Mouse (Mus musculus) ovary, postnatal 10 days (tissue): Measurements from ENCODE around the gene Lsm14a.

Experiments used
- DNase-seq: peaks from one replicate; pipeline ENCODE4 v3.0.0; 2022; ENCODE audit warnings: low spot score

Lsm14a gene

GRCm38 (mm10) chr7:34393215-34393614, at the start of gene Lsm14a:
Gene Lsm14a (minus strand): TSS chr7:34393315.
- DNase-seq = no peak

GRCm38 (mm10) chr7:34438903-34439302, 45.8 kb upstream of the Lsm14a start:
- DNase-seq = no peak

GRCm38 (mm10) chr7:34433597-34433996, 40.5 kb upstream of the Lsm14a start:
- no peak for DNase-seq

- DNase-seq = no peak
Observed at GRCm38 (mm10) chr7:34421201-34421600, 28.1 kb upstream of the Lsm14a start.

DNA sequence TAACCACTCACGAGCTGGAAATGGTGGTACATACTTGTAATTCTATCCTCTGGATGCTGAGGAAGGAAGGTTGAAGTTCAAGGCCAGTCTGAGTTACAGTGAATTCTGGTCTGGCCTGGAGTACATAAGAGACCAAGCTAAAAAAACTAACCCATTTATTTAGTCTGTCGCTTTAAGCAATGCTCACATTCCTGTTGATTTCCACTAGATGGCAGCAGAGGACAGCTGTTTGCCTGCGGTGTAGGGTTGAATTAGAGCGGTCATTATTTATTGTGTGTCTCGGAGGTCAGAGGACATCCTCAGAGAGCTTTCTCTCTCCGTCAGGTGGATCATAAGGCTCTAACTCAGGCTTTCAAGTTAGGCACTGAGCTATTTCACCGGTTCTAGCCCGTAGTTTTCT, 14.4 kb upstream of the Lsm14a start:
- no peak for DNase-seq

DNA sequence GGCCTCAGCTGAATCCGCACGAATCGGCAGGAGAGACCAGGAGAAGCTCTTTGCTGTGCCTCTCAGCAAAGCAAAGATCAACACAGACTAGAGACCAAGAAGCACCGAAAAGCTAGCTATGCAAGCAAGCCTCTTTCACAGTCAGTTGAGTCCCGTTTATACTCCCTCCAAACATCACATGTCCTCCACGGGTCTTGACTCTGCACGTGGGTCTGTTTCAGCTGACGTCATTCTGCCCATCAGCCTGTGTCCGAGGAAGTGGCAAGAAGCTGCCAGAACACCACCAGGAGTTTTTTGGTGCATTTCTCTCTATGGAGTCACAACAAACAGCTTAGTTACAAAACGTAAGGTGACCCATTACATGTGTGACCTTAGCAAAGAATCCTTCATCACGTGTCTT, 10.8 kb upstream of the Lsm14a start:
- no peak for DNase-seq

- no peak for DNase-seq
Observed at GRCm38 (mm10) chr7:34400070-34400469, 7.0 kb upstream of the Lsm14a start.

DNA sequence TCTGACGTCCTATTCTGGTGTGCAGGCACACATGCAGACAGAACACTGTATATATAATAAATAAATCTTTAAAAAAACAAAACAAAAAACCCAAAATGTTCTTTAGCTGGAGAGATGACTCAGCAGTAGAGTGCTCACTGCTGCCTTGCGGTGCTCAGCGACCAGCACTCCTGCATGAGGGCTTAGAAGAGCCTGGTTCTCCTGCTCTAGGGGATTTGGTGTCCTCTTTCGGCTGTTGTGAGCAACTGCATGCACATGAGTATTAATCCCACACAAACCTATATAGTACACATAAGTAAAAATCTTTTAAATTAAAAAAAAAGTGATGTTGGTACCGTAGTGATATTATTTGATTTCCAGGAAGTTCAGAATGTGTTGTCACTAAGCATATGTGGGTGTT, 5.7 kb upstream of the Lsm14a start:
- DNase-seq = no peak

DNA sequence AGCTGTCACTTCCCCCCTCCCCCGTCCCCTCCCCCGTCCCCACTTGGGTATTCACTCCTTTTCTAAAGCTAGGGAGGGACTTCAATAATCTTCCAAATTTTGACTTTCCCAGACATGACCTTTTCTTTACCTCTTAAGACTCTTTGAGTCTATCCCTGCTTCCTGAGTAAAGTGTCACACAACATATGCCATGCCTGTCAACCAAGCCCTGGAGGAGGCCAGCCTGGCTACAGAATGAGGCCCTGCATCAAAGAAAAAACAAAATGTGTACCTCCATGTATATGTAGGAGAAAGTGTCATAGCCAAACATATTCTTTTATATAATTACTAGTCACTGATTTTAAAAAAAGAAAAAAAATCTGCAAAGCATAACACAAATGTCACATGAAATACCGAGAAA, 3.7 kb upstream of the Lsm14a start:
- no peak for DNase-seq

GRCm38 (mm10) chr7:34395761-34396160, 2.6 kb upstream of the Lsm14a start:
- no peak for DNase-seq

GRCm38 (mm10) chr7:34394636-34395035, 1.5 kb upstream of the Lsm14a start:
- no peak for DNase-seq

- no peak for DNase-seq
Observed at GRCm38 (mm10) chr7:34394091-34394490, 976 bp upstream of the Lsm14a start.

DNA sequence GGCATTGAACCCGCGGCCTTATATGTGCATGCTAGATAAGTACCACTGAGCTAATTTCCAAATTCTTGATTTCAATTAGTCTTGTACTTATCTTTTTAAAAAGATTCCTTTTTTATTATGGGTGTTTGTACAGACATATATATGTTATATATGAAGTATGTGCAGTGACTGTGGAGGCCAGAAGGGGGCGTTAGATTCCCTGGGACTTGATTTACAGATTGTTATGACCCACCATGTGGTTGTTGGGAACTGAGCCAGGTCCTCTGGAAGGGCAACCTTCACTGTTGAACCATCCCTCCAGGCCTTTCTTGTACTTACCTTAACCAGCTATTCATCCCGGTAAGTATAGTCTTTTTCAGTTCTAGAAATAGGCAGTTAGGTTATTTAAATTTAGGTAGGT, 780 bp downstream of the Lsm14a start:
- no peak for DNase-seq

- DNase-seq = no peak
Observed at GRCm38 (mm10) chr7:34391711-34392110, 1.4 kb downstream of the Lsm14a start.

DNA sequence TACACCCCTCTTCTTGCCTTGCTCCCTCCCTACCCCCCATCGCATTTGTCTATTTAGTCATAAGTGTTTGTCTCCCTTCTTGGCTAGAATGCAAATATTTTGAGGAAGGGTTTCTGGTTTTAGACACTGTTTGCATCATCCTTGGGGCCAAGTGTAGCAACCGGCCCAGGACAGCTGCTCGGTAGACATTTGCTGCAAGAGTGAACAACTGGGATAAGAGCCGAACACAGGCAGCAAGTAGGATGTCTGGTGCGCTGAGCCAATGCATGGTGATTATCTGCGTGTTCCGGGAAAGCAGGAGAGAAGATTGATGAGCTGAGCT, 2.3 kb downstream of the Lsm14a start:
- DNase-seq = no peak

- no peak for DNase-seq
Observed at GRCm38 (mm10) chr7:34390111-34390833, 2.8 kb downstream of the Lsm14a start.

DNA sequence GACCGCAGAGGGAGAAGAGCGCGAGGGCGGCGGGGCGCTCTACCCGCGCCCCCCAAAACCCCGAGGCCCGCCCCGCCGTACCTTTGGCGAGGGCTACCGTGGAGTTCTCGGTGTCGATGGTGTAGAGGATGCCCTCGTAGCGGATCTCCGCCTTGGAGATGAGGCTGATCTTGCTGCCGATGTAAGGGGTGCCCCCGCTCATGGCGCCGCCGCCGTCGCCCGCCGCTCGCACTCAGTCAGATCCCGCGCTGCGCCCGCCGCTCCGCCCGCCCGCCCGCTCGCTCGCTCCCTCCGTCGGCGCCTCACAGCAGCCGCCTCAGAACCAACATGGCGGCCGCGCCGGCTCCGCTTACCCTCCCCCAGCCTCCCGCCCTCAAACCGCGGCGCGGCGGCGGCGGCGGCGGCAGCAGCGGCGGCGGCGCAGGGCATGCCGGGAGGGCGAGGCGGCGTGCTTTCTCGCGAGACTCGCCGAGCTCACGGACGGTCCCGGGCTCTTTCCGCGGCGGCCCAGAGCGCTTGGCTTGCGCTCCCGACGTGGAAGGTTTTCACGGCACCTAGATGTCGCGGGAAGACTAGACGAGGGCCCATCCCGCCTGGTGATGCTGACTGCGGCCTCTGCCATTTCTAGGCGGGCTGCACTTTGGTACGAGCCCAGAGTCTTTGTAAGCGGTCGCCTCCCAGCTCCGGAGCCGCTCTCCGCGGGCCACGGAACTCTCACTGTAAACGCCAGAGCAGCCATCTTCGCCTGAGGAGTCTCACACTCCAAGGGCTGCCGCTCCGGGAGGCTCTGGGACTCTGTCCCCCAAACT, 3.6 kb downstream of the Lsm14a start:
- peak; percentile 90 for DNase-seq

DNA sequence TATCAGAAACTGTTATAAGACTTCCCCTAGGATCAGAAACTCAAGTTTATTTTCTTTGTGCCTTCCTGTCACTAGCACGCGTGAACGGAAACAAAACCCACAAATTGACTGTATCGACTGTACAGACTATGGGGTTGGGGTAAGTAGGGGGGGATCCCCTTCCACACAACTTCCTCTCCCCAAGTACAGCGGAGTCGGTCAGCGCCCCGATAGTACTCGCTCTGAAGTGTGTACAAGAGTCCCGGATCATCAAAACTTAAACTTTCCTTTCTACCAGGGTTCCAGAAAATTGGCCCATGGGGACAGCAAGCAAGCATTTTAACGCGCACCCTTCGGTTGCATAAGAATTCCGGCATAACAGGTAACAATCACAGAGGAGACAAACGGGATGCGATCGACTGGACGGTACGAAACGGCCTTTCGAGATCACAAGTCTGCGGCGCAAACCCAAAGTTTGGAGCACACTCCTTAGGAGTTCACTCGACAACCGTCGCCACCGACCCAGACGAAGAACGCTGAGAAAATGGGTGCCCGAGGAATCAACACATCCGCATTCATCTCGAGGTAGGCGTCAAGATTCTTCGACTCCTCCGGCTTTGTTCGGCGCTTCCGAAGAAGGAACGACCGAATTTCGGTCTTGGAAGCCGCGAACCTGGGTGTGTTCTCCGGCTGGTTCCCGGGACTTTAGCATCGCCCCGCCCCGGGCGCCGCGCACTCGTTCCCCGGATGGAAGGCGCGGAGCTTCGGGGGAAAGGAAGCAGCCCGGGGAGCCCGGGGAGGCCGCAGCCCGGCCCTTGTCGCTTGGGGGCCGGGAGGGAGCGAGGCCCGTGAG, 4.5 kb downstream of the Lsm14a start:
- DNase-seq = peak; percentile 56

DNA sequence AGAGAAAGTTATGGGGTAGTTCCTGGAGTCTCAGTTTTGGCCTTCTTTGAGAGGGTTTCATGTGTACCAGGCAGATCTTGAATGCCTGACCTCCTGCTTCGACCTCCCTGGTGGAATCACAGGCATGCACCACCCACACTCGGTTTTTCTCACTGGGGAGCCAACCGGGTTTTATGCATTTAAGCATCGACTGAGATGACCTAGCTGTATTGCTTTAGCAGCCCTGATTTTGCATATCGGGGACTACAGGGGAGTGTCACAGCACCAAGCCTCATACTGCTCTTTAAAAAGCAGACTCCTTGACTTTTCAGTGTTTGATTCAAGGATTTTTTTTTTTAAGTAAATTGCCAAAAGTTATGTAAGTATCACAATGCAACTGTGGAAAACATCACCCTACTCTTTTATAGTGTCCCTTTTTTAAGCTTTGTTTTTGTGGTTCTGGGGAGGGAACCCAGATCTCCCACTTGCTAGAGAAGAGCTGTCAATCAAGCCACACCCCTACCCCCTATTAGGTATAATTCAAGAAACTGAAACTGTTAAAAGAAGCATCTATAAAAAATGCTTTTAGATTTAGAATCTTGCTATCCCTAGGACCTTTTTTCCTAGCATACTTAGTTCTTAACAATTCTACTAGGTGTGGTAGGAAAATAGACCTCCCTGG, 5.2 kb downstream of the Lsm14a start:
- DNase-seq = no peak

DNA sequence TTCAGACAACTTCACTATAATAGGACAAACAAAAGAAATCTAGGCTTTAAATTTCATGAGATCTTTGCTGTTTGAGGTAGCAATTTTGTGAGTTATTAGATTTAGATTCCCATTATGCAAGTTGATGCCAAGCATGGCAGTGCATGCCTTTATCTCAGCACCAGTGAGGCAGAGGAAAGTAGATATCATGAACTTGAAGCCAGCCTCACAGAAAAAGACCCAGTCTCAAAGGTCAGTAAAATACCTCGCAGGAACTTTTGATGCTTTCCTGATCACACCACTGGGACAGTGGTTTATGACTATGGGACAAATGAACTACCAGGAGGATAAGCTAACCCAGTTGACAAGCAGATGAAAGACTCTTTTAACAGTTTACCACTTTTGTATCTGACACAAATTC, 10.3 kb downstream of the Lsm14a start:
- no peak for DNase-seq

DNA sequence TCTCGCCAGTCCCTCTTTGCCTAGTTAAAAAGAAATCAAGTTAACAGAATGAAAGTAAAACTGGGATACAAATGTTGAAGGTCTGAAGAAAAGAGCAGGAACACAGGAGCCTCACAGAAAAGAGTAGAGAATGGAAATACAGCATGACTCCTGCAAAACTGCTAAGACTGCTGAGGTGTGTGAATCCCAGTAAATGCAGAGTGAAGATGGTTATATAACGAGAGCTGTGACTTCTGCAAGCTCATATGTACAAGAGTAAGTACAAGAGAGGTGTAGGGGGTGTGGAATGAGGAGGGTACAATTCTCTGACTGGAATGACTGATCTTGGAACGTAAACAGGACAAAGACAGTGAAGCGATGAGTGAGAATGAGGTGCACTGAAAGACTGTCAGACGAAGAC, 11.4 kb downstream of the Lsm14a start:
- no peak for DNase-seq

DNA sequence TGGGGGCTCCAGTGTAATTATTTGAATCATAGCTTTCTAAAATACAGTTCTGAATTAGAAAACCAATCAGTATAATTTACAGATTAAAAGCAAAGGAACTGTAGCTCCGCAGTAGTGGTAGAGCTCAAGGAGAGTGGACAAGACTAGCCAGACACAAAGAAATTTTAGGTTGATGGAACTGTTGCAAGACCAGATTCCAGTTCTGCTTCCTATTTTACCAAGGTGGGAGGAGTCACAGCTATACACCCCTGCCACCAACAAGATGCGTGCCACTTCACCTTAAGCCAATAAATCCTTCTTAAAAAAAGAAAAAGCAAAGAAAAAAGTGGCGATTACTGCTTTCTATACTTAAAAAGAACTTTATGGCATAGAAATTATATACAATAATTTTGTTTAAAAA, 12.8 kb downstream of the Lsm14a start:
- DNase-seq = no peak
